Mouse (Mus musculus): Measurements from ENCODE around the gene Cpne7.

The Cpne7 gene

DNA sequence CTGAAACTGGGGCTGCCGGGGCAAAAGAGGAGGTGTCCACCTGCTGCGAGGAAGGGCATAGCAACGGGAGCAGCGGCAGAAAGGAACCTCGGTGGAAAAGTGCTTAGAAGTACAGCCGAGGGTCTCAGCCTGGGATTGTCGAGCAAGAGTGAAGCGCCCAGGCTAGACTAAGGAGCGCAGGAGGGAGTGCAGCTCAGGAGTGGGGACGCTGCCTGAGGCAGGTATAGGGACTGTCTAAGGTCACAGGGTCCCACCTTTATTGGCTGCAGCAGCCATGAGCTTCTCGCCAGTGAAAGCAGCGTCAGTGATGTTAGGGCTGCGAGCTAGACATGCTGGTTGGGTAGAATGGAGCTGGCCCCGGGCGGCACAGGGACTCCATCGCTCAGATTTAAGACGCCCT lies 570 bp downstream of the Cpne7 start:
- DNase-seq, result no peak

DNA sequence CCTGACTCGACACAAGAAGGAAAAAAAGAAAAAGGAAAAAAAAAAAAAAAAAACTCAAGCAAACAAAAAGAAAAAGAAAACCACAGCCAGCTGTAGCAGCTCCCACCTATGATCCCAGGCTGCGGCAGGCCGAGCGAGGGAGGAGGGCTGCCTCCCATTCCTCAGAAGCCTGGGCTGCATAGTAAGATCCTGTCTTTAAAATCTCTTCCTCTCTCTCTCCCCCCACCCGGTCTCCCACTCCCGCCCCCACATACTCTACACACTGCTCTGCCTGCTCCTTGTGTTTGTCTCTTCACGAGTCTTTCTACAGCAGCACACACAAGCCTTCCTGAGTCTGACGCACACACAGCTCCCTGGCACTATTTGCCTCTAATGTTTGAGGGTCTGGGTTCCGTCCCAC lies 4.9 kb downstream of the Cpne7 start:
- DNase-seq, result no peak

DNA sequence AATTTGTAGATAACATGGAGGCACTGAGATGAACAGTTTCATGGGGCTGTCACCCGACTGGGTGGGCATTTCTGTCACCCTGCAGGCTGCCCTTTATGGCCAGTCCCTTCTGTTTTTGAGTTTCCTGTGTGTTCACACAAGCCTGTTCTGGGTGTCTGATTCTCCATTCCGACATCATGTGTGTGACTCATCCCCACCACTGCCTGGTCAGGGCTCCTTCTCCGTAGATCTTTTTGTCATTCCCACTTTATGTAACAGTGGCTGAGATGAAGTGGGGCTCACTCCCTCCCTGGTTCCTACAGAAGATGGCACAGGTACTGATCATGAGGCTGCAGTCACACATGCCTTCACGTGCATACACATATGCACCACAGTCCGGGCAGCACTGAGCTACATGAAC lies 5.5 kb downstream of the Cpne7 start:
- DNase-seq, result no peak

DNA sequence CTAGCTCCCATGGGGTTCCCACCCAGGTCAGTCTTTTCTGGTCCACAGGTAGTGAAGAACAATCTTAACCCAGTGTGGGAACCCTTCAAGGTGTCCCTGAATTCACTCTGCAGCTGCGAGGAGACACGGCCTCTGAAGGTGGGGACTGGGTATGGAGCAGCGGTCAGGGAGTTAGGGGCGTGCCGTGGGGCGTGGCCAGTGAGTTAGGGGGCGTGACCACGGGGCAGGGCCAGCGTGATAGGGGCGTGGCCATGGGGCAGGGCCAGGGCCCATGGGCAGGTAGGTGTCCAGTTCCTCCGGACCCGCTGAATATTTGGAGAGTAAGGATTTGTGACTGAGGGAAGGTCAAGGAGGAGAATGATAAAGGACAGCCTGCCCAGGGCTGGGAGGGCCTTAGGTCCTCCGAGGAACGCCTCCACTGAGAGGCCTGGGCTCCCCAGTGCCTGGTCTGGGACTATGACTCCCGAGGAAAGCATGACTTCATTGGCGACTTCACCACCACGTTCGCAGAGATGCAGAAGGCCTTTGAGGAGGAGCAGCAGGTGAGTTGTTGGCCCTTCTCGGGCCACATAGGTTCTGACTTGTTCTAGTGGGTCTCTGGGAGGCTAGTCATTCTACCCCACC lies 9.1 kb downstream of the Cpne7 start:
- peak; percentile 78 for DNase-seq

DNA sequence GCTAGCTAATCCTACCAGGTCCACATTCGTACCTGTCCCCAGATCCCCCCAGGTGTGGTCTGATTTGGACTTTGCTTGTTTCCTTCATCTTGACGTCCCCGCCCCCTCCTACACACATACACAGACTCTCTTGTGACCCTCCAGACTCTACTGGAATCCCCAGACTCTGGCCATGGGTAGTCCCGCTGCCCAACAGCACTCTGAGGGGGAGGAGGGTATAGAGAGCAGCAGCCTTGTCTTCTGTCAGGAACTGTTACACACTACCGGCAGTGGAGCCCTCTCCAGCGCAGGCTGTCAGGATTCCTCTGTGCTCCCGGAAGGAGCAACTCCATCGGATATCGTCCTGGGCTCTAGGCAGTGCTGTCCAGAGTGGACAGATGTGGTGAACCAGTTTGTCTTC lies 13.9 kb downstream of the Cpne7 start:
- DNase-seq, result no peak

DNA sequence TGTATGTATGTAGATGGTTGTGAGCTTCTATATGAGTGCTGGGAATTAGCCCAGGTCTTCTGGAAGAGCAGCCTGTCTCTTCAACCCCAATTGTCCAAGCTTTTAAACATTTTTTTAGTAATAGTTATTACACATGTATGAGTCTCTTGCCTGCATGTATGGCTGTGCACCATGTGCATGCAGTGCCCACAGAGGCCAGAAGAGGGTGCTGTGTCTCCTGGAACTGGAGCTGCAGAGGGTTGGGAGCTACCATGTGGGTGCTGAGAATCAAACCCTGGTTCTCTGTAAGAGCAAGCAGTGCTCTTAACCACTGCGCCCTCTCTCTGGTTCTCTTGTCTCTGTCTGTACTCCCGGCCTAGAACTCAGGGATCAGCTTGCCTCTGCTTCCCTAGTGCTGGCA lies 15.8 kb downstream of the Cpne7 start:
- no peak for DNase-seq

DNA sequence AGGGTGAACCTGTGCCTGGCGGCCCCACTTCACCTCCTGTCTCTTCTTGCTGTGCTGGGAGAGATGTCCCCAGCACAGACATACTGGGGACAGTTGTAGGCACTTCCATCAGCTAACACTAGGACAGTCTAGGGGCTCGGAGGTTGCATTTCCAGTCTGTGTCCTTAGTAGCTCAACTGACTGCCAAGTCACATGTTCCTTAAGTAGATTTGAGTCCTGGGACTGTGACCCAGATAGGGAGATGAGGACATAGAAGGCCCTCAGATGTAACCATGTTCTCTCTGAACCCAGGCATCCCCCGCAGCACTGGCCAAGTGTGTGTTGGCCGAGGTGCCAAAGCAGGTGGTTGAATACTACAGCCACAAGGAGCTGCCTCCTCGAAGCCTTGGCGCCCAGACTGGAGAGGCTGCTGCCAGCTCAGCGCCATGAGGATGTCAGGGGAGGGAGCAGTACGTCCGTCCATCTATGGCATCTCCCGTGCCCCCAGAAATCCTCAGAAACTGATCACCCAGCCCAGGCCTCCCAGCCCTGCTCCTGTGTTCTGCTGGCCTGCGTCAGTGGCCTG lies 17.1 kb downstream of the Cpne7 start:
- no peak for DNase-seq

DNA sequence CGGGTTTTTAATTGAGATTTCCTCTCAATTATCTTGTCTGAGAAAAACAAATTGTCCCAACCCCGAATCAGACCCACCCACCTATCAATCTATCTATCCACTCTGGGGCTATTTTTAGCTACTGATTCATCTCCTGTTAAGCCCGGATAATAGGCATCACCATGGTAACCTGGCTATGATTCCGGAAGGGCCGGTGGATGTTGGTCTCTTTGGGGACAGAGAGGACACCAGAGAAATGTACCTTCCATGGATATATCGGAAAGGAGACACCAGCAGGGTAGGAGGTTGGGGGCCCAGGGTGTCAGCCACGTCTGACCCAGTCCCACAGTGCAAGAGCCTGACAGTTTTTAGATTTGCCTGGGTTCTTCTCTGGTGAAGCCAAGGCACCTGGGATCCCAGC lies 18.2 kb downstream of the Cpne7 start:
- DNase-seq, result peak; percentile 15

DNA sequence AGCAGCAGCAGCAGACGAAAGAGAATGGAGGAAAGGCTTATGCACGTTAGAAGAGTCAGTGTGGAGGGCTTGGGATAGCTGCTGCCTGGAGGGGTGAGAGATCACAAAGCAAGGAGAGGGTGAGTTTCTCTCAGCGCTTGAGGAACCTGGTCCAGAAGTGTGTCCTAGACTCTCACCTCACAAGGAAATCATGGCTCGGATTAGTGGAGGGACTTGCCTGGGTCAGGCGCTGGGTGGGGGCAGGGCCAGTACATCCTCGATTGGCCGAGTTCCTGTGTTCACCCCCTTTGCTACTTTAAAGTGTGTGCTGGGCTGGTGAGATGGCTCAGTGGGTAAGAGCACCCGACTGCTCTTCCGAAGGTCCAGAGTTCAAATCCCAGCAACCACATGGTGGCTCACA lies 18.6 kb downstream of the Cpne7 start:
- DNase-seq, result no peak

DNA sequence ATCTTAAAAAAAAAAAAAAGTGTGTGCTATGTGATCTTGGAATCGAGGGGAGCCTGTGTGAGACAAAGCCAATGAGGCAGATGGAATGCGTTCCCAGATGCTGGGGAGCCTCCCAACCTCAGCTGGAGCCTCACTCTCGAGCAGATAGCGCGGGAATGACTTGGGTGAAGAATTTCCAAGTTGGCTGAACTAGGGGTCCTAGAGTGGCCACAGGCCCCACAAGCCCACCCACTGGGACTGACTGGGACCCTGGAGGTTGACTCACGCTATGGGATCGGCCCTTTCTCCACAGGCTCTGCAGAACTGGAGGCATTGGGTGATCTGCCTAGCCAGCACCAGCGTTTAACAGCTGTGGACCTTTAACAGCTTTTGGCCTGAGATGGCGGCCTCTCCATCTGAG lies 19.1 kb downstream of the Cpne7 start:
- no peak for DNase-seq

DNA sequence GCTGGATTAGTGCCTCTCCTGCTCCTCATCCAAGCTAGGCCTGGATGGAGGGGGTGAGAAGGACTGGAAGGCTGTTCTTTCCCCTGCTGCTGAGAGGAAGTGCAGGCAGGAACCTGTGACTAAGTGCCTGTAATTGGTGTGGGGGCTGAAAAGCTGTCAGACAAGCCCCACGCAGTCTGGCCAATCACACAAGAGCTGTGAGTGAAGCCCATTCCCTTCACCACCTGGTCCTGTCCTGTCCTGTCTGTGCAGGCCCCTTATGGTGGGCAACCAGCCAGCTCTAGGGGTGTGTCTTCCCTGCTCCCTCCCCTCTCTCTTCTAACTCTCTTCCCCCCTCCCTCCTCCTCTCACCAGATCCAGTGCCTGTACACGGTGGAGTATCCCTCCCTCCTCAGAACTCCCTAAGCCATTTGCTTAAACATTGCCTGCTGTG lies 20.5 kb downstream of the Cpne7 start:
- no peak for DNase-seq

DNA sequence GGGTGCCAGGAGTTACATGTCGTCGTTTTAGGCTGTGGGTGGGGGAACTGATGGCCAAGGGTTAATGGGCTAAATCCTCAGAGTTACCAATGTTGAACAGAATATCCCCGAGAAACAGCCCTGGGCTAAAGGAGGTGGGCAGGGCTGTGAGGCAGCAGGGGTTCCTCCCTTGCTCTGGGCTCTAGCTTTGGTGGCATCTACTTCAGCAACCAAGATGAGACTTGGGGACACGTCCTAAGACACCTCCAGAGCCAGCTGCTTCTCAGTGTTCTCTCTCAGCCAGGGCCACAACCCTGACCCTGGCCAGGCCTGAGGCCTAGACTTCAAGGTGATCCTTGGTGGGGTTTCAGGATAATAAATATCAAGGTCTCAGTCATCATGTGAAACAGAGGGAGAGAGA lies 21.6 kb downstream of the Cpne7 start:
- DNase-seq, result no peak

DNA sequence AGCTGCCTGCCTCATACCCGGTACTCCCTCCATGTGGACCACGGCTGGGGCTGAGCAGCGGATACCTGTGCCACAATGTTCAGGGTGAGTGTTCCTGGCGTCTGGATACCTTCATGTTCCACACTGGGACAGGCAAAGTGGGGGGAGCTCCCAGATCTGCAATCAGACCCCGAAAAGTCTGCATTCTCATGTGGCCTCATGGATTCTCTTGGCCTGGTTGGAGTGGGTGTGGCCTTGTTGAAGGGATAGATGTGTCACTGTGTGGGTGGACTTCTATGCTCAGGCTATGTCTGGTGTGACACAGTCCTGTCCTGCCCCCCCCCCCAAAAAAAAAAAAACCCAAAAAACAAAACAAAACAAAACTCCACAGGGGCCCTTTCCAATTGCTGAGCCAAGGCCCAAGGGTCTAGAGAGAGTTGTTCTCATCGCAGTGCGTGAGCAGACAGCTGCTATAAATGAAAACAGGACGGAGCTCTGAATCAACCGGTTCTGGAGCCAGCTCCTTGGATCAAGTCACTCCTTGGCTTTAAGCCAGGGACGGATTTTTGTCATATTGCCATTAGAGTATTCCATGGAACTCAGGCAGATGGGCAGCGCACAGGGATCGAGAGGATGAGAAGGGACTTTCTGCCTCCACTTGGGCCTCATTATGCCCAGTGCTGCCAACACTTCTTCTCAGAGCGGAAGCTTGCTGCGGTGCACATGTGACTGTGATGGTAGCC lies 24.7 kb downstream of the Cpne7 start:
- peak; percentile 79 for DNase-seq

DNA sequence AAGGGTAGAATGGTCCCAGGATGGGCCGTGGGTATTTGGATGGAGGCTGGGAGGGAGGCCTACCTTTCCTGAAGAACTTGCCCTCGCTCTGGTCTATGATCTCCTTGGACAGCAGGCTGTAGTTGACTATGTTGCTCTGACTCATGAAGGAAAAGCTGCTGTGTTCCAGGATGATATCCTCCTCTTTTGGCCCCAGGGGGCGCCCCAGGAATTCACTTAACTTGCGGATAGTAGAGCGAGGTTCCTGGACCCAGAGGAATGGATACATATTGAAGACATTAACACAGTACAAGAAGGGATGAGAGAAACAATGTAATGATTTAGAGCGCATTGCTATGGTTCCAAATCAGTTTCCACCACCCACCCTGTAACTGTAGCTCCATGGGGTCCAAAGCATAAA lies 28.1 kb downstream of the Cpne7 start:
- DNase-seq, result peak; percentile 76

DNA sequence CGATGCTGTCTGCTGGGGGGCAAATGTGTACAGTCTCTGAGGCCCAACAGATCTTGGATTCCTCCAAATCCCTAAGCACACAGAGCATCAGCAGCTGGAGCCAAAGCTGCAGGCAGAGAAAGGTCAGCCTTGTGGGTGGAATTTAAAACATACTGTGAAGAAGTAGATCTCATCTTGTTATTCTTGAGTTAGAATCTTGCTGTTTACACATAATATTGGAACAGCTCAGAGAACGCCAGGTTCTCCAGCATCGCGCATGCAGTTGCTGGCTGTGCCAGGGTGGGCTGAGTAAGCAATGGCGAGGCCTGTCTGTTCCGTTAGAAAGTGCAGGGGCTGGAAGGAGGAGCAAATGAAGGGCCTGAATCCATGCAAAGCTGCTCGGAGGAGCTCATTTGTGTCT lies 29.2 kb downstream of the Cpne7 start:
- DNase-seq, result no peak

DNA sequence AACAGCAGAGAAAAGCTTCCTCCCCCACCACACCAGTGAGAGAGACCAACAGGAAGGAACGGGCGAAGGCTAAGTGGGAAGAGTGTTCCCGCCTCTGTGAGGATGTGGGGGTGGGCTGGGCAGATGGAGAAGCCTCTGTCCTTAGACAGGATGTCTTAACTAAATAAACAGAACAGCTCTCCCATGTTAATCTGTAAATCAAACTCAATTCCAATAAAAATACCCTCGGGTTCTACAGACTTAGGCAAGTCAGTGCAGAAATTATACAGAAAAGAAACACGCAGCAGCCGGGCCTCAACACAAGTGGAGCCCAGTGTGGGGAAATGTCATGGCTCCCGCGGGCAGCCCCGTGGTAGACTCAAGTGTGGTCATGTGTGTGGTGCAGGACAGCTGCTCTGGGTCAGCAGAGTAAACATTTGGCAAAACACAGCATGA lies 33.6 kb downstream of the Cpne7 start:
- no peak for DNase-seq

DNA sequence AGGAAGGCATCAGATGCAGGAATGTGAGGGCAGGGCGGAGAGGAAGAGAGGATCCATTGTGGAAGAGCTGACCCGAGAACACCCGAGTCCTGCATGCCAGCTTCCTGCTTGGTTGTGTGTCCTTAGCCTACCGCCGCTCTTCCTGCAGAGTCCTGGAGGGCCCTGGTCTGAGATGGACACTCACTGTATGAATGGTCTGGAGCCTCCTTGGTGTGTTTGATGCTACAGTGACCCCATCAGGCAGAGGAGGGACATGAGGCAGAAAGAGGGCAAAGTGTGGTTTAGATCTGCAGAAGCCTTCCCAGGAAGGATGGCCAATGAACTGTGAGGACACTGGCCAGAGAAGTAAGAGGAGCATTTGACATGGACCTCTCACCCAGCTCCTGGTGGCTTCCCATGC lies 38.0 kb downstream of the Cpne7 start:
- DNase-seq, result peak; percentile 39

DNA sequence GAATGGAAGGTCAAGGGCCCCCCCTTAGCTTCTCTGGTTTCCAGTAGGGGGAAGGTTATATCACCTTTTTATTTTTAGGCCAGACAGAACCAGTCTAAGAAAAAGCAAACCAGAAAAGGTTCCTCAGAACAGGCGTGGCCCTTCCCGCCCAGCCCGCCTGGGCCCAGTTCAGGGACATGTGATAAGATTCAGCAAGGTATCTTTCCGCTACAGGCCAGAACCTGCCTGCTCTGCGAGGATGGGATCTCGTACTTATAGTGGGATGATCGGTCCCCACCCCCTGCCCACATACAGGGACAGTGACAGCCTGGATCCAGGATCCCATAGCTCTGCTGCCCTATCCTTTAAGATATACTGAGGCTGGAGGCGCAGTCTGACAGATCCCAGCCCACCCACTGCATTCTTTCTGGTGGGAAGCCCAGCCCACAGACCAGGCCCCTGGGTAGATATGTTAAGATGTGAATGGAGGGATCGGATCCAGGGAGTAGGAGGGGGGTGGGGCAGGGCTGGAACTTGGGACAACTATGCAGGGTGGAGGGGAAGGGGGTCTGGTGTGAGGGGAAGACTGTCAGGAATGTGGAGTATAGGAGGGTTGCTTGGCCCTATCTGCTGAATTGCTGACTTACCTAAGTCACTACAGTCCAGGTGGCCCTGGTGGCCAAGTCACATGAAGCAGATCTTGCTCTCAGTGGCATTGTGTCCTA lies 39.0 kb downstream of the Cpne7 start:
- DNase-seq, result no peak

DNA sequence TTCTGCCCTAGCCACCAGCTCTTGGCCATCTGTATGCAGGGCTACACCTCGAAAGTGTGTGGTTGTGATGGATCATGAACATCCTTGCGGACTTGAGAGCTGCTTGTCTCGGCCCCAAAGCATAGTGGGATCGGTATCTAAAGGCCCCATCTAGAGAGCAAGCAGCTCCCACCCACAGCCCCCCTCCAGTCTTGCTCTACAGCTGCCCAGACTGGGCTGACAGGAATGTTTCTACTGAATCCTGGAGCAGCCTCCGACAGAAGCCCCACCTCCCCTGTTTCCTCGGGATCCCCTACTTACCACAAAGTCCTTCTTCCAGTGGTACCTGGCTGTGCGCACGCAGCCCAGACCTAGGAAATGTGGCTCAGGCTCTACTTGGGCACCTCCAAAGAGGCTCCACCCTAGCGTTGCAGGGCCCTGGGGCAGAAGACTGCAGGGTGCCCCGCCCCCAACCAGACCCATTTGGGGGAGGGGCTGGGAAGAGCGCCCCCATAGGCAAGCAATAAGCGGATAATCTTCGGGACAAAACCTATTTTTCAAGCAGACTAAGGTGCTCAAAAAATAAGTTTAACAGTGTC lies 40.8 kb downstream of the Cpne7 start, which contains the start of gene Sult5a1:
Gene Sult5a1 (minus strand): TSS at position 428 of the 578 bp plus-strand sequence.
- DNase-seq, result no peak

DNA sequence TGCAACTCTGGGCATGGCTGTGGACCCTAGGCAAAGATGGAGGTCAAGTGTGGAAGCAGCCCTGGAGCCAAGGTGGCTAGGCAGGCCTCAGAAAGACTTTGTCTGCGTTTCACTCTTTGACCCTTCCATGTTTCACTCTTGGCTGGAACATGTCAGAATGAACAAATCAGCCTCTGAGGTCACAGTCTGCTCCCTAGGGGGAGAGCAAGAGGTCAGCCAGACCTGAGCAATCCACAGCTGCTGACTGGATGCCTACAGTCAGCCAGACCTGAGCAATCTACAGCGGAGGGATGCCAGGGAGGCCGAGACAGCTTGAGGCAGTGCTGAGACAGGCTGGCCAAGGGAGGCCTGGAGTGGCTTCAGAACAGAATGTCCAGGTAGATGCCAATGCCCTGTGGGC lies 64.2 kb downstream of the Cpne7 start:
- DNase-seq, result peak; percentile 91

Data from kidney, adult 9 months (tissue).